Mouse (Mus musculus) heart, postnatal 0 days (tissue): ENCODE measurements around the gene Daam1. TPM values are rescaled to one million over a fixed set of nuclear protein-coding genes. Genes with fewer than 3 reads are reported as not detected.

Source experiments
- ATAC-seq: fragments of 200-750 bp; cut with Nextera tagmentation; 2 replicates; pipeline ENCODE4 v1.8.0; 2017; ENCODE audit warnings: low read depth, moderate number of reproducible peaks, moderate library complexity; ENCODE audit not compliant: insufficient read depth
- DNase-seq: peaks from one replicate; pipeline ENCODE4 v3.0.0-alpha.2; 2016; ENCODE audit warnings: low spot score
- H3K27ac ChIP-seq: fragments of 300-500 bp; sonication (generic); 2 replicates; pipeline ENCODE4 v1.5.1; 2014; ENCODE audit warnings: low read depth, mild to moderate bottlenecking
- H3K27me3 ChIP-seq: fragments of 300-500 bp; sonication (generic); 2 replicates; pipeline ENCODE4 v1.6.1; 2014; ENCODE audit warnings: low read length, mixed read lengths; ENCODE audit not compliant: control insufficient read depth, insufficient read depth
- H3K36me3 ChIP-seq: fragments of 300-500 bp; sonication (generic); replicated peaks from 2 replicates; pipeline ENCODE4 v1.6.1; 2014; ENCODE audit warnings: low read length, mixed read lengths; ENCODE audit not compliant: control insufficient read depth, insufficient read depth
- H3K4me1 ChIP-seq: fragments of 300-500 bp; sonication (generic); 2 replicates; pipeline ENCODE4 v1.6.1; 2014; ENCODE audit warnings: antibody characterized with exemption; ENCODE audit not compliant: control insufficient read depth, insufficient read depth
- H3K4me2 ChIP-seq: fragments of 300-500 bp; sonication (generic); 2 replicates; pipeline ENCODE4 v1.6.1; 2014; ENCODE audit warnings: low read depth, mild to moderate bottlenecking, low read length, moderate library complexity
- H3K4me3 ChIP-seq: fragments of 300-500 bp; sonication (generic); 2 replicates; pipeline ENCODE4 v1.5.1; 2014; ENCODE audit warnings: low read depth, low read length
- H3K9ac ChIP-seq: fragments of 300-500 bp; sonication (generic); replicated peaks from 2 replicates; pipeline ENCODE4 v1.6.1; 2014; ENCODE audit warnings: low read depth, low read length, mixed read lengths
- H3K9me3 ChIP-seq: fragments of 300-500 bp; sonication (generic); replicated peaks from 2 replicates; pipeline ENCODE4 v1.6.1; 2016; ENCODE audit warnings: low read length; ENCODE audit not compliant: control insufficient read depth
- CTCF ChIP-seq: IDR thresholded peaks from 2 replicates; pipeline ENCODE4 v1.5.1; 2016; ENCODE audit warnings: antibody characterized with exemption, control low read depth, low read depth
- EP300 ChIP-seq: IDR thresholded peaks from 2 replicates; pipeline ENCODE4 v1.6.1; 2016; ENCODE audit warnings: antibody characterized with exemption, low read depth
- WGBS: fragments of 180-500 bp; shearing (Covaris S2); extraction: QIAGEN DNeasy Blood & Tissue Kit; methylation state at CpG from one replicate; pipeline ENCODE4 v1.1.7; 2014; 5-methylcytosine and 5-hydroxymethylcytosine counted together
- polyA plus RNA-seq: library from polyadenylated mRNA; unstranded; fragments of >200 nt; fragmentation: Nextera tagmentation; extraction: Ambion mirVana; gene quantifications from 2 replicates; pipeline ENCODE4 v1.2.1, GENCODE M21; 2015
- total RNA-seq: library from RNA; depleted of rRNA; stranded (reverse); fragments of >200 nt; gene quantifications from 2 replicates; pipeline ENCODE4 v1.2.3, GENCODE M21; 2014; ENCODE audit warnings: low replicate concordance

The Daam1 gene
- total and polyA plus RNA-seq, 2 experiments from 2014 or later: 12.8 to 33.8 TPM

- no peak for DNase-seq
- no peak overlapping the region for H3K27ac ChIP-seq
- H3K4me2 ChIP-seq: no peak overlapping the region
- H3K27me3 ChIP-seq: no peaks in the 10 kb centered on the region
- no peak overlapping the region for H3K9ac ChIP-seq
- no peaks in the 10 kb centered on the region for H3K9me3 ChIP-seq
- no peaks in the 10 kb centered on the region for H3K36me3 ChIP-seq
- no peak; the same call in 1 of the 2 replicates for ATAC-seq
- no peak for TF ChIP-seq CTCF
- TF ChIP-seq EP300: no peak
- 34% methylated on average over 4 of the region's 4 CpGs for WGBS
- no peaks in the 10 kb centered on the region for H3K4me1 ChIP-seq
- H3K4me3 ChIP-seq: no peak overlapping the region
Measured at GRCm38 (mm10) chr12:71788791-71789190, 42.1 kb upstream of the Daam1 start.

GRCm38 (mm10) chr12:71790581-71790980, 40.3 kb upstream of the Daam1 start:
- no peaks in the 10 kb centered on the region for H3K4me1 ChIP-seq
- H3K27me3 ChIP-seq: no peaks in the 10 kb centered on the region
- H3K9me3 ChIP-seq: no peaks in the 10 kb centered on the region
- no peak for DNase-seq
- no peaks in the 10 kb centered on the region for H3K36me3 ChIP-seq
- H3K9ac ChIP-seq: no peak overlapping the region
- no peak for ATAC-seq
- WGBS: 84% methylated on average over 1 of the region's 1 CpGs
- no peak overlapping the region for H3K4me3 ChIP-seq
- no peak overlapping the region for H3K27ac ChIP-seq
- TF ChIP-seq CTCF (no peak), EP300 (no peak)
- no peak overlapping the region for H3K4me2 ChIP-seq

DNA sequence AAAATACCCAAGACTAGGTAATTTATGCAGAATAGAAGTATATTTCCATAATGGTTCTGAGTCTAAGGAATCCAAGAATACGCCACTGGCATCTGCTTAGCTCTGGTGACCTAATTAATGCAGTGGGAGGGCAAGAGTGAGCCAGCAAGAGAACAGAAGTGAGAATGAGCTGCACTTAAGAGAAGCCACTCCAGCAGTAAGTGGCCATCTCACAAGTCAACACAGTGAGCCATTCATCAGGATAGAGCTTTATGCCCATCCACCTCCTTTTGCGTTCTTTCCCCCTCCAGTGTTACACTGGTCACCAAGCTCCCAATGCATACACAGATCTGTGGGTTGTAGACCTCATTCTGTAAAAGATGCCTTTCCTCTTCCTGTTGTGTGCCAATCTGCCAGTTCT, 37.8 kb upstream of the Daam1 start:
- Histone ChIP-seq H3K36me3 (no peaks in the 10 kb centered on the region), H3K27me3 (no peaks in the 10 kb centered on the region), H3K9ac (no peak overlapping the region), H3K27ac (no peak overlapping the region), H3K4me3 (no peak overlapping the region), H3K4me1 (peaks cover 4% of the 10 kb centered on the region; the same call in 1 of the 2 replicates), H3K9me3 (no peaks in the 10 kb centered on the region), H3K4me2 (no peak overlapping the region)
- no peak for TF ChIP-seq CTCF
- TF ChIP-seq EP300: no peak
- ATAC-seq (no peak), DNase-seq (no peak)
- WGBS: 86% methylated on average over 2 of the region's 2 CpGs

DNA sequence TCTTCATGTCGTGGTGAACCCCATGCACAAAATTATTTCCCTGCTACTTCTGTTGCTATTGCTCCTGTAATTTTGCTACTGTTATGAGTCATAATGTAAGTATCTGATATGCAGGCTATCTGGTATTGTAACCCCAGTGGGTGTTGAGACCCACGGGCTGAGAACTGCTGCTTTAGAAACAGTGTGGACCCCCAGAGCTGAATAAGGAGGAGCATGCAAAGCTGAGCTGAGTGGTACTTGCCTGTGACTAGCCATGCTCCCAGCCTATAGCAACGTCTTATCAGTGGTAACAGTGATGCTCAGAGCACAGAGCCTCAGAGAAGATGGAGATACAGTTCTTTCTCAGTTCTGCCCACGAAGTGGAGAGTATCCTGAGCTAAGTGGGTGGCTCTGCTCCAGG, 35.3 kb upstream of the Daam1 start:
- Histone ChIP-seq H3K4me2 (no peak overlapping the region), H3K27me3 (no peaks in the 10 kb centered on the region), H3K4me1 (peaks cover 4% of the 10 kb centered on the region; the same call in 1 of the 2 replicates), H3K4me3 (no peak overlapping the region), H3K9ac (no peak overlapping the region), H3K27ac (no peak overlapping the region), H3K36me3 (no peaks in the 10 kb centered on the region), H3K9me3 (no peaks in the 10 kb centered on the region)
- DNase-seq: no peak
- no peak for ATAC-seq
- TF ChIP-seq EP300: no peak
- TF ChIP-seq CTCF: no peak
- 54% methylated on average over 4 of the region's 4 CpGs for WGBS

DNA sequence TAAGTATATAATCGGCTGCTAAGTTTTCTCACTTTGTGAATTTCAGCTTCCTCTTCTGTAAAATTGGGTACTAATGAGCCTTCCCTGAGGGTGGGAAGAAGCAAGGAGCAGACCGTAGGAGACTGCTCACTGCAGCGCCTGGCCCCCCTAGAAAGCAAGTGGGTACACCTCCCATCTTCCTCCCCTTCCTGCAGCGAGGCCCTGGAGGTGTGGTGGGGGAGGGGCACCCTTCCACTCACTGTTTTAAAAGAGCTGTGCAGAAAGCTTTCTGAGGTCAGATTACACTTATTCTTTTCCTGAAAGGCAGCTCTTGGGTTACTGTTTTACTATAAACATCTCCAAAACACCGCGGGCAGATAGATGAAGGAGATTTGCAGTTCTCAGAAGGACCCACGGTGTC, 34.4 kb upstream of the Daam1 start:
- 12% methylated on average over 7 of the region's 7 CpGs for WGBS
- Histone ChIP-seq H3K27ac (no peak overlapping the region), H3K9me3 (no peaks in the 10 kb centered on the region), H3K4me1 (peaks cover 4% of the 10 kb centered on the region; the same call in 1 of the 2 replicates), H3K36me3 (no peaks in the 10 kb centered on the region), H3K27me3 (no peaks in the 10 kb centered on the region), H3K9ac (no peak overlapping the region), H3K4me2 (no peak overlapping the region), H3K4me3 (no peak overlapping the region)
- ATAC-seq (no peak), DNase-seq (no peak)
- TF ChIP-seq EP300 (no peak), CTCF (no peak)

GRCm38 (mm10) chr12:71807306-71807705, 23.6 kb upstream of the Daam1 start:
- no peak overlapping the region for H3K4me3 ChIP-seq
- 63% methylated on average over 9 of the region's 9 CpGs for WGBS
- no peak overlapping the region for H3K27ac ChIP-seq
- DNase-seq (no peak), ATAC-seq (0 out of 2 replicates have a peak, but pooled peaks have one; percentile 36)
- TF ChIP-seq CTCF (no peak), EP300 (no peak)
- no peak overlapping the region for H3K4me2 ChIP-seq
- H3K9me3 ChIP-seq: no peaks in the 10 kb centered on the region
- H3K9ac ChIP-seq: no peak overlapping the region
- H3K4me1 ChIP-seq: no peaks in the 10 kb centered on the region; the same call in 1 of the 2 replicates
- no peaks in the 10 kb centered on the region for H3K27me3 ChIP-seq
- H3K36me3 ChIP-seq: no peaks in the 10 kb centered on the region
